Mouse (Mus musculus): ENCODE measurements around the gene Crlf1. TPM values are rescaled to one million over a fixed set of nuclear protein-coding genes. Genes with fewer than 3 reads are reported as not detected.

Crlf1 gene
- polyA plus RNA-seq, 1 experiment = 1.7 TPM

GRCm38 (mm10) chr8:70458462-70458861 lies 34.5 kb upstream of the Crlf1 start:
- no peak for TF ChIP-seq GATA1 (IDR thresholded peaks at IDR 0.05; ENCODE audit: low read length)
- no peak for TF ChIP-seq TAL1 (IDR thresholded peaks at IDR 0.05; ENCODE audit: low read length)
- Histone ChIP-seq H3K4me1 (ENCODE audit: control insufficient read depth) (peaks cover 38% of the 10 kb centered on the region), H3K36me3 (ENCODE audit: control insufficient read depth) (peaks cover 26% of the 10 kb centered on the region), H3K27me3 (ENCODE audit: control insufficient read depth) (no peaks in the 10 kb centered on the region; the same call in 1 of the 2 replicates), H3K9me3 (ENCODE audit: control insufficient read depth, low read length) (peaks cover 8% of the 10 kb centered on the region), H3K4me3 (replicated peaks) (no peak overlapping the region)

DNA sequence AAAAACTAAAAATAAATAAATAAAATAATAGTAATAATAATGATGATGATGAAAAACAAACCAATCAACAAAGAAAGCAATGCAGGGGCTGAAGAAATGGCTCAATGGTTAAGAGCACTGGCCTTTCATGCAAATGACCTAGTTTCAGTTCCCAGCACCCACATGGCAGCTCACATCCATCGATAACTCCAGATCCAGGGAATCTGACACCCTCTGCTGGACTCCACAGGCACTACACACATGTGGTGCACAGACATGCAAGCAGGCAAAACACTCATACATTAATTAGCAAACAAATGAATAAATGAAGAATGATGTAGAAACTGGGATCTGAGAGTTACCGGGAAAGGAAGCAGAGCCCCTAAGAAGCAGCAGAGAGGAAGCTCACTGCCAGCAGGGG lies 33.3 kb upstream of the Crlf1 start:
- peaks cover 38% of the 10 kb centered on the region for H3K4me1 ChIP-seq (ENCODE audit: control insufficient read depth)

DNA sequence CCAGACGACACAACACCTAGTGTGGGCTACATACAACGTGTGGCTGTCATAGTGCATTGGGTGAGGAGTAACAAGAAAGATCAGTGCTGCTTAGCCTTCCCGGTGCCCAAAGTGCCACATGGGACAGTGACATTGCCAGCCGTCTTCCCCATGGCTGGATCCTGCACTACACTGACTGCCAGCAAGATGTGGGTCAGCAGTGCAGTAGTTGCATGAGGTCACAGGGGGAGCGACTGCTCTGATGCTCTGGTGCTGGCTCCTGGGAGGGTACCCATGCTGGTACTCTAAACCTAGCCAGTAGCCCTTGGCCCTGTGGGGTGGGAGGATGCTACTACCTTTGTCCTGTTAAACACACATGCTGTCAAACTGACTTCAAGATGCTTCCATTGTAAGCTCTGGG lies 32.8 kb upstream of the Crlf1 start:
- peaks cover 38% of the 10 kb centered on the region for H3K4me1 ChIP-seq (ENCODE audit: control insufficient read depth)
- H3K4me3 ChIP-seq (replicated peaks) = no peak overlapping the region
- H3K36me3 ChIP-seq (ENCODE audit: control insufficient read depth) = peaks cover 29% of the 10 kb centered on the region
- H3K27me3 ChIP-seq (ENCODE audit: control insufficient read depth) = no peaks in the 10 kb centered on the region; the same call in 1 of the 2 replicates
- TF ChIP-seq GATA1 (IDR thresholded peaks at IDR 0.05; ENCODE audit: low read length) = no peak
- TF ChIP-seq TAL1 (IDR thresholded peaks at IDR 0.05; ENCODE audit: low read length) = no peak
- H3K9me3 ChIP-seq (ENCODE audit: control insufficient read depth, low read length) = peaks cover 8% of the 10 kb centered on the region

More for the DNA sequence above, 33.3 kb upstream of the Crlf1 start:
- Histone ChIP-seq H3K9me3 (ENCODE audit: control insufficient read depth, low read length) (peaks cover 8% of the 10 kb centered on the region), H3K27me3 (ENCODE audit: control insufficient read depth) (no peaks in the 10 kb centered on the region; the same call in 1 of the 2 replicates), H3K36me3 (ENCODE audit: control insufficient read depth) (peaks cover 27% of the 10 kb centered on the region), H3K4me3 (replicated peaks) (no peak overlapping the region)
- TF ChIP-seq GATA1 (IDR thresholded peaks at IDR 0.05; ENCODE audit: low read length) (no peak), TAL1 (IDR thresholded peaks at IDR 0.05; ENCODE audit: low read length) (no peak)

DNA sequence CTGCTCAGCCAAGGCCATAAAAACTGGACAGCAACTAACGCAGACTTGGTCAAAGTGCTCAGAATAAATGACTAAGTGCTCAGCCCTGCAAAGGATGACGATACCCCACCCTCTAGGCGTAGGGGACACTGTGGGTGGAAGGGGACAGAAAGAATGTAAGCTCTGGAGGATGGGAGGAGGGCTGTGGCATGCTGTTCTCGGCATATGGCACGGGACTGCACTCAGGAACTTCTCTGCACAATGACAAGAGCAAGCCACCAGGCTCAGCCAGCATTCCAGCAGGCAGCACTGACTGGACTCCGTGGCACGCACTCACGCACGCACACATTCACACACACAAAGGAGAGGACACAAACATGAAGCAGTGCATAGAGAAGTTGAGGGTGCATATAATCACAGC lies 32.4 kb upstream of the Crlf1 start:
- no peaks in the 10 kb centered on the region; the same call in 1 of the 2 replicates for H3K27me3 ChIP-seq (ENCODE audit: control insufficient read depth)
- H3K36me3 ChIP-seq (ENCODE audit: control insufficient read depth) = peaks cover 28% of the 10 kb centered on the region

GRCm38 (mm10) chr8:70461765-70462515 lies 31.0 kb upstream of the Crlf1 start:
- Histone ChIP-seq H3K27me3 (ENCODE audit: control insufficient read depth) (no peaks in the 10 kb centered on the region; the same call in 1 of the 2 replicates), H3K4me1 (ENCODE audit: control insufficient read depth) (peaks cover 25% of the 10 kb centered on the region), H3K36me3 (ENCODE audit: control insufficient read depth) (peaks cover 42% of the 10 kb centered on the region), H3K4me3 (replicated peaks) (no peak overlapping the region), H3K9me3 (ENCODE audit: control insufficient read depth, low read length) (peaks cover 8% of the 10 kb centered on the region)
- TF ChIP-seq TAL1 (IDR thresholded peaks at IDR 0.05; ENCODE audit: low read length) = no peak
- TF ChIP-seq GATA1 (IDR thresholded peaks at IDR 0.05; ENCODE audit: low read length) = no peak

More for the DNA sequence above, 32.4 kb upstream of the Crlf1 start:
- TF ChIP-seq TAL1 (IDR thresholded peaks at IDR 0.05; ENCODE audit: low read length) (no peak), GATA1 (IDR thresholded peaks at IDR 0.05; ENCODE audit: low read length) (no peak)
- Histone ChIP-seq H3K9me3 (ENCODE audit: control insufficient read depth, low read length) (peaks cover 8% of the 10 kb centered on the region), H3K4me1 (ENCODE audit: control insufficient read depth) (peaks cover 34% of the 10 kb centered on the region), H3K4me3 (replicated peaks) (no peak overlapping the region)

GRCm38 (mm10) chr8:70462516-70462813 lies 30.5 kb upstream of the Crlf1 start:
- Histone ChIP-seq H3K27me3 (ENCODE audit: control insufficient read depth) (no peaks in the 10 kb centered on the region; the same call in 1 of the 2 replicates), H3K4me1 (ENCODE audit: control insufficient read depth) (peaks cover 23% of the 10 kb centered on the region), H3K9me3 (ENCODE audit: control insufficient read depth, low read length) (peaks cover 8% of the 10 kb centered on the region), H3K4me3 (replicated peaks) (no peak overlapping the region), H3K36me3 (ENCODE audit: control insufficient read depth) (peaks cover 47% of the 10 kb centered on the region)
- no peak for TF ChIP-seq TAL1 (IDR thresholded peaks at IDR 0.05; ENCODE audit: low read length)
- no peak for TF ChIP-seq GATA1 (IDR thresholded peaks at IDR 0.05; ENCODE audit: low read length)

- TF ChIP-seq TAL1 (IDR thresholded peaks at IDR 0.05; ENCODE audit: low read length) = no peak
- TF ChIP-seq GATA1 (IDR thresholded peaks at IDR 0.05; ENCODE audit: low read length) = no peak
- no peak overlapping the region for H3K4me3 ChIP-seq (replicated peaks)
- H3K9me3 ChIP-seq (ENCODE audit: control insufficient read depth, low read length) = peaks cover 8% of the 10 kb centered on the region
- H3K36me3 ChIP-seq (ENCODE audit: control insufficient read depth) = peaks cover 53% of the 10 kb centered on the region
- H3K4me1 ChIP-seq (ENCODE audit: control insufficient read depth) = peaks cover 25% of the 10 kb centered on the region
- no peaks in the 10 kb centered on the region; the same call in 1 of the 2 replicates for H3K27me3 ChIP-seq (ENCODE audit: control insufficient read depth)
These were observed 29.7 kb upstream of the Crlf1 start for GRCm38 (mm10) chr8:70463306-70463705.

GRCm38 (mm10) chr8:70464162-70464561 lies 28.8 kb upstream of the Crlf1 start:
- H3K36me3 ChIP-seq (ENCODE audit: control insufficient read depth) = peaks cover 57% of the 10 kb centered on the region
- no peak overlapping the region for H3K4me3 ChIP-seq (replicated peaks)
- H3K4me1 ChIP-seq (ENCODE audit: control insufficient read depth) = peaks cover 27% of the 10 kb centered on the region
- peaks cover 8% of the 10 kb centered on the region for H3K9me3 ChIP-seq (ENCODE audit: control insufficient read depth, low read length)
- H3K27me3 ChIP-seq (ENCODE audit: control insufficient read depth) = no peaks in the 10 kb centered on the region; the same call in 1 of the 2 replicates
- TF ChIP-seq TAL1 (IDR thresholded peaks at IDR 0.05; ENCODE audit: low read length) (no peak), GATA1 (IDR thresholded peaks at IDR 0.05; ENCODE audit: low read length) (no peak)

- Histone ChIP-seq H3K4me3 (replicated peaks) (no peak overlapping the region), H3K9me3 (ENCODE audit: control insufficient read depth, low read length) (no peaks in the 10 kb centered on the region), H3K4me1 (ENCODE audit: control insufficient read depth) (peaks cover 37% of the 10 kb centered on the region), H3K36me3 (ENCODE audit: control insufficient read depth) (peaks cover 58% of the 10 kb centered on the region), H3K27me3 (ENCODE audit: control insufficient read depth) (no peaks in the 10 kb centered on the region)
- no peak for TF ChIP-seq TAL1 (IDR thresholded peaks at IDR 0.05; ENCODE audit: low read length)
- no peak for TF ChIP-seq GATA1 (IDR thresholded peaks at IDR 0.05; ENCODE audit: low read length)
These were observed 27.3 kb upstream of the Crlf1 start for GRCm38 (mm10) chr8:70465701-70466100.

Measured in erythroblast, embryonic 14.5 days (primary cell).